Mouse (Mus musculus) forebrain, embryonic 15.5 days (tissue): ENCODE measurements at regions not wholly inside any gene's neighbourhood (a gene's known extent, or its start where the extent isn't known, plus 50 kb on each side); places are given as distances from the start of the nearest gene placed in this dataset.
A peak's percentile ranks its signal among the peaks of the same experiment; 100 is the strongest.
"Not testable (repeated sequence)": the region's sequence is repeated elsewhere in the genome, so short reads cannot be mapped to it uniquely, and the experiment has no call there.

ENCODE experiments used
- ATAC-seq: fragments of 200-750 bp; cut with Nextera tagmentation; replicated peaks from 2 replicates; pipeline ENCODE4 v1.8.0; 2017; ENCODE audit warnings: mild to moderate bottlenecking, moderate TSS enrichment, moderate library complexity
- H3K27ac ChIP-seq: fragments of 300-500 bp; sonication (generic); replicated peaks from 2 replicates; pipeline ENCODE4 v1.5.1; 2015; ENCODE audit warnings: mild to moderate bottlenecking, inconsistent platforms
- H3K27me3 ChIP-seq: fragments of 300-500 bp; sonication (generic); 2 replicates; pipeline ENCODE4 v1.6.1; 2015; ENCODE audit warnings: inconsistent platforms
- H3K36me3 ChIP-seq: fragments of 300-500 bp; sonication (generic); 2 replicates; pipeline ENCODE4 v1.6.1; 2015; ENCODE audit warnings: mild to moderate bottlenecking, inconsistent platforms
- H3K4me1 ChIP-seq: fragments of 300-500 bp; sonication (generic); 2 replicates; pipeline ENCODE4 v1.6.1; 2015; ENCODE audit warnings: inconsistent platforms
- H3K4me2 ChIP-seq: fragments of 300-500 bp; sonication (generic); replicated peaks from 2 replicates; pipeline ENCODE4 v1.6.1; 2015; ENCODE audit warnings: mild to moderate bottlenecking, inconsistent platforms
- H3K4me3 ChIP-seq: fragments of 300-500 bp; sonication (generic); 2 replicates; pipeline ENCODE4 v1.5.1; 2015; ENCODE audit warnings: mild to moderate bottlenecking, inconsistent platforms
- H3K9ac ChIP-seq: fragments of 300-500 bp; sonication (generic); replicated peaks from 2 replicates; pipeline ENCODE4 v1.6.1; 2015; ENCODE audit warnings: mild to moderate bottlenecking, inconsistent platforms
- H3K9me3 ChIP-seq: fragments of 300-500 bp; sonication (generic); 2 replicates; pipeline ENCODE4 v1.6.1; 2016; ENCODE audit warnings: inconsistent platforms
- WGBS: fragments of 180-500 bp; shearing (Covaris S2); methylation state at CpG from one replicate; pipeline ENCODE4 v1.1.7; 2015; ENCODE audit warnings: mixed read lengths; 5-methylcytosine and 5-hydroxymethylcytosine counted together

GRCm38 (mm10) chr3:118194754-118195153 is 326.0 kb upstream of the Snx7 start:
- Histone ChIP-seq H3K4me3 (no peak overlapping the region), H3K4me1 (no peaks in the 10 kb centered on the region), H3K9me3 (no peaks in the 10 kb centered on the region), H3K27ac (no peak overlapping the region), H3K4me2 (no peak overlapping the region), H3K36me3 (no peaks in the 10 kb centered on the region), H3K27me3 (no peaks in the 10 kb centered on the region), H3K9ac (no peak overlapping the region)
- no peak for ATAC-seq
- WGBS, result 51% methylated on average over 1 of the region's 1 CpGs

DNA sequence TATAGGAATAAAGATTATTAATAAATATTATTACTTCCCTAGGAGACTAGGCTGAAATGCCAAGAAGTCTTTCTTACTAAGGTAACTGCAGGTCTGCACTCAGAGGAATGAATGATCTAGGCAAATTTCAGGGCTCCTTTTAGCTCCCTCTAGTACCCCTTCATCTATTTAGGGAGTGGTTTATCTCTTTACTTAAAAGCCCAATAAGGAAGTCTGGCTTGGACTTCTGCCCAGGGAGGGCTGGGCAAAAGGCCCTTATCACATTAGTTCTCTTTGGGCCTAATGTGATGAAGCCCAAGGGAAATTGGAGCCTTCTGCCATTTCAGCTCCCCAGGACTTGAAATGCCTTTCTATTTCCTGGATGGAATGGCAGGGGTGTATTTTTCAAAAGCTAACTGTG is 320.6 kb upstream of the Snx7 start:
- ATAC-seq, result no peak
- Histone ChIP-seq H3K36me3 (no peaks in the 10 kb centered on the region), H3K9me3 (no peaks in the 10 kb centered on the region), H3K27me3 (no peaks in the 10 kb centered on the region), H3K4me2 (no peak overlapping the region), H3K9ac (no peak overlapping the region), H3K4me1 (no peaks in the 10 kb centered on the region), H3K27ac (no peak overlapping the region), H3K4me3 (no peak overlapping the region)

DNA sequence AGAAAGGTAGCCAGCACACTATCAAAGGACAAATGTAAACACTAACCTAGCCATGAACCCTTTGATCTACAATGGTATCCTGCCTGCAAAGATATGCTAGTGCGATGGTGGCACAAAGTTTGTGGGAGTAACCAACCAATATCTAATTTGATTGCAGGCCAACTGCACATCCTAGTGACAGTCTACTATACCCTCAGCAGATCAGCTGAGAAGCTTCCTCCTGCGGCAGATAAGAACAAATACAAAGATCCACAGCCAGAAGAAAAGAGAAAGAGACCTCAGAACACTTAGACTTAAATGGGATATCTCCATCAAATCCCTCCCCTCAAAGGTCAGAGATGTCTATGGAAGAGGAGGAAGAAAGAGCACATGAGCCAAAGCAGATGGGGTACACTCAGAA is 308.7 kb upstream of the Snx7 start:
- H3K4me1 ChIP-seq, result no peaks in the 10 kb centered on the region
- H3K27ac ChIP-seq, result no peak overlapping the region
- H3K4me2 ChIP-seq, result no peak overlapping the region
- no peak overlapping the region for H3K9ac ChIP-seq
- ATAC-seq, result no peak
- 96% methylated on average over 2 of the region's 2 CpGs for WGBS
- no peaks in the 10 kb centered on the region for H3K9me3 ChIP-seq
- no peaks in the 10 kb centered on the region for H3K36me3 ChIP-seq
- H3K4me3 ChIP-seq, result no peak overlapping the region
- H3K27me3 ChIP-seq, result no peaks in the 10 kb centered on the region

DNA sequence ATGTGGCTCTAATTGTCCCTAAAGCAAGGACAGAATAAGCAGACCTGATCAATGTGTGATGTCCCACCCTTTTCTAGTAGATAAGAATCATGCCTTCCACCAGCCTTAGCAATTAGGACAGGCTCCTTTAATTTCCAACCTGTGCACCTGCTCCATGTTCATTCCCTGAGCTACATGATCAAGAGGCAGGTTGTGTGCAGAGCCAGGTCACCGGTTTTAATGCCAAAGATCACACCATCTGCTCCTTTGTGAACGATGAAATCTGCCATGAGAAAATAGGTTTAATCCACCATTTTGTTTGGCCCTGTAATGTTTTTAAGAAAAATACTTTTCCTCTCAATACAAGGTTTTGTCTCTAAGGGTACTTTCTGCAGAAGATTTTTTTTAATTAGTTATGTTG is 294.2 kb upstream of the Snx7 start:
- Histone ChIP-seq H3K36me3 (no peaks in the 10 kb centered on the region), H3K27ac (no peak overlapping the region), H3K27me3 (no peaks in the 10 kb centered on the region), H3K4me3 (no peak overlapping the region), H3K9ac (no peak overlapping the region), H3K4me1 (no peaks in the 10 kb centered on the region), H3K9me3 (no peaks in the 10 kb centered on the region), H3K4me2 (no peak overlapping the region)
- 91% methylated on average over 2 of the region's 2 CpGs for WGBS
- ATAC-seq, result no peak

DNA sequence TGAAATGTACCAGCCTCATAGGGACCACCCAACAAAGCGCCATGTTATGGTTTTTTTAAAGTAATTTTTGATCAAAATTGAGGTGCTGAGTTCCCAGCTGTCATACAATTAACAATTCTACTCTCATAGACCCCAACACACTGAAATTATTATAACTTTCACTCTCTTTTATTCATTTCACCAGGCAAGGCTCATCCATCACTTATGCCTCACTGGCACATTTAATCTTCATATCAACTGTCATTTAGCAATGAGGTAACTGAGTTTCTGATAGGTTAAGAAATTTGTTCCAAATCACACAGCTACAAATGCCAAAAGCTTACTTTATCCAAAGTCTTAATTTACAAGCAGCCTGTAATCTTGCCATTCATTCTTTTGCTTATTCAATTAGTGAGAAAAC is 276.1 kb upstream of the Snx7 start:
- Histone ChIP-seq H3K9ac (no peak overlapping the region), H3K4me2 (no peak overlapping the region), H3K4me3 (no peak overlapping the region), H3K9me3 (no peaks in the 10 kb centered on the region), H3K27me3 (no peaks in the 10 kb centered on the region), H3K4me1 (peaks cover 10% of the 10 kb centered on the region; the same call in 1 of the 2 replicates), H3K27ac (no peak overlapping the region), H3K36me3 (no peaks in the 10 kb centered on the region)
- no peak for ATAC-seq
- WGBS, result 95% methylated on average over 1 of the region's 1 CpGs

DNA sequence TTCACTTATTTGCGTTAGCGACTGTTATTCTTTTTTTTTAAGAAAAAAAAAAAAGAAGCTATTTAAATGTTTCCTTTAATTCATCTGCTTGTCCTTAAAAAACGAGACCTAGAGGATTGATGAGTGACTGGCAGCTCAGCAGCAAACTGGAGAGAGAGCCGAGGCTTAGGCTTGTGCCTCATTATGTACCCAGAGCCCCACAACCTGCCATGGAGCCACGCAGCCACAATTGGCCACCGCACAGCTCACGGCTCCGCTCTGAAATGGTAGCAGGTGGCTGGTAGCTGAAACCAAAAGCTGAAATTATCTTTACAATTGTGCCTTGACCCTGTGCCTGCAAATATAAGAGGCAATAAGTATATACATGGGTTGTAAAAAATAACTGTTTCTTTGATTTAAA is 273.0 kb upstream of the Snx7 start:
- no peaks in the 10 kb centered on the region for H3K36me3 ChIP-seq
- whole genome bisulfite sequencing, result 41% methylated on average over 8 of the region's 8 CpGs
- H3K4me3 ChIP-seq, result no peak overlapping the region
- peak overlapping the region; percentile 66 for H3K27ac ChIP-seq
- peak; percentile 75 for ATAC-seq
- H3K4me2 ChIP-seq, result no peak overlapping the region
- peaks cover 10% of the 10 kb centered on the region; the same call in 1 of the 2 replicates for H3K4me1 ChIP-seq
- no peaks in the 10 kb centered on the region for H3K9me3 ChIP-seq
- no peaks in the 10 kb centered on the region for H3K27me3 ChIP-seq
- H3K9ac ChIP-seq, result no peak overlapping the region

DNA sequence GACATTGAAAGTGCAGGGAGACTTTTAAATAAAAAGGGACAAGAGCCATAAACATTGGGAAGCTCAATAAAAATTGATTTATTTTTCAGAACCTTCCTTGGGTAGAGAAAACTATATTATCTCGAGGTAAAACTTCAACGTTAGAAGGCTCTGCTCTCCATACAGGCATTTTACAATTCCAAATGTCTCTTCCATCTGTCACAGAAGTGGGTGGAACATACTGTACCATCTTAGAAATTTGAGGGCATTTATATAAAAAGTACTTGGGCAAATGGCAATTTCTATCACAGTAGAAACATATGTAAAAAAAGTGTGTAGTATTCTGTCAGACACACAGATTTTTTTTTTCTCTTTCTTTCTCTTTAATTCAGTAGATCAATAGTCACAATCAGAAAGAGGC is 271.4 kb upstream of the Snx7 start:
- H3K9ac ChIP-seq, result no peak overlapping the region
- H3K4me3 ChIP-seq, result no peak overlapping the region
- ATAC-seq, result no peak
- H3K4me1 ChIP-seq, result peaks cover 10% of the 10 kb centered on the region; the same call in 1 of the 2 replicates
- no peak overlapping the region; the same call in 1 of the 2 replicates for H3K27ac ChIP-seq
- H3K36me3 ChIP-seq, result no peaks in the 10 kb centered on the region
- 70% methylated on average over 2 of the region's 2 CpGs for WGBS
- H3K4me2 ChIP-seq, result no peak overlapping the region
- no peaks in the 10 kb centered on the region for H3K27me3 ChIP-seq
- H3K9me3 ChIP-seq, result no peaks in the 10 kb centered on the region

- H3K4me3 ChIP-seq, H3K4me2 ChIP-seq, H3K27me3 ChIP-seq, ATAC-seq, H3K27ac ChIP-seq, H3K9me3 ChIP-seq, H3K4me1 ChIP-seq, H3K36me3 ChIP-seq, H3K9ac ChIP-seq: not testable (repeated sequence)
- 75% methylated on average over 1 of the region's 1 CpGs for WGBS
Measured at GRCm38 (mm10) chr3:118128349-118128748, 259.6 kb upstream of the Snx7 start.

DNA sequence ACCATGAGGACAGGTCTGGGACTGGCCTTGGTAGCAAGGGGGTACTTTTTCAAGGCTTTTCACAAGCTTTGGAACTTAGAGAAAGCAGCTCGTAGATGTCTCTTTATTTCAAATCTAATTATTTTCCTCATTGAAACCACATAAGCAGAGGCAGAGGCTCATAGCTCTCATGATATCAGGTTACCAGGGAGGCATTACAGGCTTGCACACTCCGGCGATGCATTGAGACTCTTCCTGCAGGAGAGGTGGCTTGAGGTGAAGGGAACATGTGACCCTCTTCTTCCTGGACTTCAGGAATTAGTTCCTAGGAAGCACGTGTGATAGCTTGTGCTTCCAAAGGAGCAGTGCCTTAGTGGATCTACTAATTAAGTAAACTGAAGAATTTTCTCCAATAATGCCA is 233.9 kb upstream of the Snx7 start:
- Histone ChIP-seq H3K27ac (no peak overlapping the region), H3K27me3 (no peaks in the 10 kb centered on the region), H3K36me3 (no peaks in the 10 kb centered on the region), H3K9me3 (no peaks in the 10 kb centered on the region), H3K4me2 (no peak overlapping the region), H3K4me1 (no peaks in the 10 kb centered on the region), H3K4me3 (no peak overlapping the region), H3K9ac (no peak overlapping the region)
- WGBS, result 73% methylated on average over 4 of the region's 4 CpGs
- no peak for ATAC-seq

- no peak for ATAC-seq
Measured at GRCm38 (mm10) chr3:118084508-118084907, 215.8 kb upstream of the Snx7 start.

DNA sequence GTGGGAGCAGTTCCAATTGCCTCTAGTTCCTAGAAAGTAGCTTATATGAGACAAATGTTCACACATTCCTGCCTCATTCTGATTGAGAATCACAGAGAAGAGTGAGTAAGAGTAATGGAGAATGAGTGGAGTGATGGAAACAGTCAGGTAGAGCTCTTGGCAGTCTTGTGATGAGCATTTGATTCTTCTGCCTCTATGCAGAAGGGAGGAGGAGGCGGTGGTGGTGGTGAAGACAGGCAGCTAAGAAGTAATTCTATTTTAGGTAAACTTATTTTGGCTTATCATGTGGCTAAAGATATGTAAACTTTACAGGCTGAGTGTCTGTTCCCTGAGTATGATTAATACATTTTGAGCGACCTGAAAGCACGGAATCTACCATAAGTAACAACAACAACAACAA is 203.6 kb upstream of the Snx7 start:
- Histone ChIP-seq H3K27me3 (no peaks in the 10 kb centered on the region), H3K4me1 (no peaks in the 10 kb centered on the region), H3K4me2 (no peak overlapping the region), H3K9me3 (no peaks in the 10 kb centered on the region), H3K4me3 (no peak overlapping the region), H3K9ac (no peak overlapping the region), H3K27ac (no peak overlapping the region), H3K36me3 (no peaks in the 10 kb centered on the region)
- ATAC-seq, result no peak
- 86% methylated on average over 3 of the region's 3 CpGs for WGBS

More at GRCm38 (mm10) chr3:118084508-118084907, 215.8 kb upstream of the Snx7 start:
- 83% methylated on average over 3 of the region's 3 CpGs for WGBS
- H3K36me3 ChIP-seq, result no peaks in the 10 kb centered on the region
- H3K4me2 ChIP-seq, result no peak overlapping the region
- no peak overlapping the region for H3K27ac ChIP-seq
- H3K9me3 ChIP-seq, result no peaks in the 10 kb centered on the region
- no peaks in the 10 kb centered on the region for H3K27me3 ChIP-seq
- no peak overlapping the region for H3K9ac ChIP-seq
- H3K4me1 ChIP-seq, result no peaks in the 10 kb centered on the region
- no peak overlapping the region for H3K4me3 ChIP-seq

- H3K27me3 ChIP-seq, result no peaks in the 10 kb centered on the region
- ATAC-seq, result no peak
Measured at GRCm38 (mm10) chr3:118070129-118070528, 201.4 kb upstream of the Snx7 start.

DNA sequence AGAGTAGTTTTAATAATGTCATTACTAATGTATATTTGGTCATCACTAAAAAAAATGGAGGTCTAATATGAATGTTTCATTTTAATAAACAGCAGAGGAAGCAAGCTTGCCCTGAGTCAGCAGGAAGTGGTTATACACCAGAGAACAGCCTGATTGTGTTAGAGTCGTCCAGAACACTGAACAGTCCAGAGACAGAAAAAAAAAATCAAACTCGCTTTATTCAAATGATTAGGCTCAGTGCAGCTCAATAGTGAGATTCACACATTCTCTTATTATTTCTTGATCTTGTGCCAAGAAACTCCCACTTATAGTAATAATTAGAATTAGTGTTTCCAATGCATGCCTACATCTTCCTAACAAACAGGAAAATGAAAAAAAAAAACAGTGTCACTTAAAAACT is 194.9 kb upstream of the Snx7 start:
- ATAC-seq, result no peak; the same call in none of the 2 replicates
- H3K9ac ChIP-seq, result no peak overlapping the region
- 0 out of 2 replicates have a peak overlapping the region, but pooled peaks have one; percentile 27 for H3K27ac ChIP-seq
- H3K4me3 ChIP-seq, result no peak overlapping the region
- peaks cover 4% of the 10 kb centered on the region for H3K4me1 ChIP-seq
- H3K4me2 ChIP-seq, result no peak overlapping the region
- no peaks in the 10 kb centered on the region for H3K9me3 ChIP-seq
- 10% methylated on average over 2 of the region's 2 CpGs for WGBS
- no peaks in the 10 kb centered on the region for H3K27me3 ChIP-seq
- no peaks in the 10 kb centered on the region for H3K36me3 ChIP-seq

More at GRCm38 (mm10) chr3:118070129-118070528, 201.4 kb upstream of the Snx7 start:
- H3K4me1 ChIP-seq, result no peaks in the 10 kb centered on the region
- H3K4me3 ChIP-seq, result no peak overlapping the region
- 84% methylated on average over 4 of the region's 4 CpGs for WGBS
- no peak overlapping the region for H3K27ac ChIP-seq
- no peaks in the 10 kb centered on the region for H3K9me3 ChIP-seq
- no peak overlapping the region for H3K4me2 ChIP-seq
- H3K36me3 ChIP-seq, result no peaks in the 10 kb centered on the region
- H3K9ac ChIP-seq, result no peak overlapping the region
